Mouse (Mus musculus): ENCODE measurements around the gene Lhx3.

- TF ChIP-seq EP300 (IDR thresholded peaks at IDR 0.05; ENCODE audit: low read depth), result no peak
- no peak for TF ChIP-seq CTCF (IDR thresholded peaks at IDR 0.05; ENCODE audit: low read depth)
These were observed 5.1 kb downstream of the Lhx3 start for GRCm38 (mm10) chr2:26202849-26203475.
